Mouse (Mus musculus): Measurements from ENCODE around the gene Arhgef15. TPM values are rescaled to one million over a fixed set of nuclear protein-coding genes. Genes with fewer than 3 reads are reported as not detected.
"Not testable (repeated sequence)": the region's sequence is repeated elsewhere in the genome, so short reads cannot be mapped to it uniquely, and the experiment has no call there.

Gene Arhgef15
- total RNA-seq, 2 experiments from 2014 or later: 5.8 to 6.9 TPM

GRCm38 (mm10) chr11:68966554-68966953 is 9.3 kb upstream of the Arhgef15 start:
- DNase-seq (ENCODE audit: extremely low spot score in 1 of 2, low spot score in 1 of 2): no peak

GRCm38 (mm10) chr11:68965845-68966244 is 8.6 kb upstream of the Arhgef15 start:
- DNase-seq (ENCODE audit: extremely low spot score in 1 of 2, low spot score in 1 of 2): peak in 1 of 2 experiments; percentile 65

- DNase-seq (ENCODE audit: extremely low spot score in 1 of 2, low spot score in 1 of 2): no peak
Measured at GRCm38 (mm10) chr11:68965050-68965449, 7.8 kb upstream of the Arhgef15 start.

GRCm38 (mm10) chr11:68963405-68963804 is 6.1 kb upstream of the Arhgef15 start:
- DNase-seq (ENCODE audit: extremely low spot score in 1 of 2, low spot score in 1 of 2): no peak

GRCm38 (mm10) chr11:68962159-68962558 is 4.9 kb upstream of the Arhgef15 start:
- not testable (repeated sequence) for DNase-seq (ENCODE audit: extremely low spot score in 1 of 2, low spot score in 1 of 2)

- no peak for DNase-seq (ENCODE audit: extremely low spot score in 1 of 2, low spot score in 1 of 2)
Measured at GRCm38 (mm10) chr11:68961596-68961995, 4.3 kb upstream of the Arhgef15 start.

GRCm38 (mm10) chr11:68957971-68958370 is 691 bp upstream of the Arhgef15 start:
- no peak for DNase-seq (ENCODE audit: extremely low spot score in 1 of 2, low spot score in 1 of 2)

- no peak for DNase-seq (ENCODE audit: extremely low spot score in 1 of 2, low spot score in 1 of 2)
Measured at GRCm38 (mm10) chr11:68956697-68957096, 583 bp downstream of the Arhgef15 start.

GRCm38 (mm10) chr11:68956107-68956506 is 1.2 kb downstream of the Arhgef15 start:
- DNase-seq (ENCODE audit: extremely low spot score in 1 of 2, low spot score in 1 of 2): no peak

GRCm38 (mm10) chr11:68955473-68955872 is 1.8 kb downstream of the Arhgef15 start:
- DNase-seq (ENCODE audit: extremely low spot score in 1 of 2, low spot score in 1 of 2): no peak

GRCm38 (mm10) chr11:68954408-68954807 is 2.9 kb downstream of the Arhgef15 start:
- DNase-seq (ENCODE audit: extremely low spot score in 1 of 2, low spot score in 1 of 2): no peak

GRCm38 (mm10) chr11:68953903-68954302 is 3.4 kb downstream of the Arhgef15 start:
- DNase-seq (ENCODE audit: extremely low spot score in 1 of 2, low spot score in 1 of 2): no peak

GRCm38 (mm10) chr11:68947542-68947993 is 9.7 kb downstream of the Arhgef15 start:
- no peak for DNase-seq (ENCODE audit: extremely low spot score in 1 of 2, low spot score in 1 of 2)

- no peak for DNase-seq (ENCODE audit: extremely low spot score in 1 of 2, low spot score in 1 of 2)
Measured at GRCm38 (mm10) chr11:68946806-68947440, 10.4 kb downstream of the Arhgef15 start.

- DNase-seq (ENCODE audit: extremely low spot score in 1 of 2, low spot score in 1 of 2): no peak
Measured at GRCm38 (mm10) chr11:68946001-68946400, 11.3 kb downstream of the Arhgef15 start.

GRCm38 (mm10) chr11:68945245-68945644 is 12.0 kb downstream of the Arhgef15 start:
- DNase-seq (ENCODE audit: extremely low spot score in 1 of 2, low spot score in 1 of 2): no peak

- DNase-seq (ENCODE audit: extremely low spot score in 1 of 2, low spot score in 1 of 2): no peak
Measured at GRCm38 (mm10) chr11:68942731-68943130, 14.5 kb downstream of the Arhgef15 start.

- no peak for DNase-seq (ENCODE audit: extremely low spot score in 1 of 2, low spot score in 1 of 2)
Measured at GRCm38 (mm10) chr11:68940516-68940915, 16.8 kb downstream of the Arhgef15 start.

GRCm38 (mm10) chr11:68939451-68940304 is 17.6 kb downstream of the Arhgef15 start:
- DNase-seq (ENCODE audit: extremely low spot score in 1 of 2, low spot score in 1 of 2): peak; percentile 47 to 62

- not testable (repeated sequence) for DNase-seq (ENCODE audit: extremely low spot score in 1 of 2, low spot score in 1 of 2)
Measured at GRCm38 (mm10) chr11:68936951-68937350, 20.3 kb downstream of the Arhgef15 start.

GRCm38 (mm10) chr11:68933885-68934507 is 23.3 kb downstream of the Arhgef15 start:
- DNase-seq (ENCODE audit: extremely low spot score in 1 of 2, low spot score in 1 of 2): no peak
